Mouse (Mus musculus): ENCODE data around the gene Btg1.
A peak's percentile ranks its signal among the peaks of the same experiment; 100 is the strongest.

Gene Btg1

GRCm38 (mm10) chr10:96609356-96610345, 7.2 kb upstream of the Btg1 start:
- peak; percentile 82 for DNase-seq (ENCODE audit: low read depth, low spot score)

- no peak for DNase-seq (ENCODE audit: low read depth, low spot score)
These were observed 651 bp upstream of the Btg1 start for GRCm38 (mm10) chr10:96616001-96616708.

GRCm38 (mm10) chr10:96617221-96617950, 580 bp downstream of the Btg1 start:
- DNase-seq (ENCODE audit: low read depth, low spot score) = peak; percentile 49

- DNase-seq (ENCODE audit: low read depth, low spot score) = peak; percentile 86
These were observed 1.3 kb downstream of the Btg1 start for GRCm38 (mm10) chr10:96617951-96618575.

- DNase-seq (ENCODE audit: low read depth, low spot score) = no peak
These were observed 3.4 kb downstream of the Btg1 start for GRCm38 (mm10) chr10:96619951-96620889.

GRCm38 (mm10) chr10:96620890-96621271, 4.1 kb downstream of the Btg1 start:
- peak; percentile 24 for DNase-seq (ENCODE audit: low read depth, low spot score)

- DNase-seq (ENCODE audit: low read depth, low spot score) = no peak
These were observed 4.6 kb downstream of the Btg1 start for GRCm38 (mm10) chr10:96621361-96621945.

- no peak for DNase-seq (ENCODE audit: low read depth, low spot score)
These were observed 5.3 kb downstream of the Btg1 start for GRCm38 (mm10) chr10:96621980-96622645.

- DNase-seq (ENCODE audit: low read depth, low spot score) = no peak
These were observed 6.2 kb downstream of the Btg1 start for GRCm38 (mm10) chr10:96622761-96623632.

- DNase-seq (ENCODE audit: low read depth, low spot score) = no peak
These were observed 6.9 kb downstream of the Btg1 start for GRCm38 (mm10) chr10:96623633-96624195.

GRCm38 (mm10) chr10:96624406-96624805, 7.6 kb downstream of the Btg1 start:
- DNase-seq (ENCODE audit: low read depth, low spot score) = no peak

- no peak for DNase-seq (ENCODE audit: low read depth, low spot score)
These were observed 8.3 kb downstream of the Btg1 start for GRCm38 (mm10) chr10:96625061-96625460.

GRCm38 (mm10) chr10:96625682-96626081, 8.9 kb downstream of the Btg1 start:
- peak; percentile 12 for DNase-seq (ENCODE audit: low read depth, low spot score)

- no peak for DNase-seq (ENCODE audit: low read depth, low spot score)
These were observed 9.4 kb downstream of the Btg1 start for GRCm38 (mm10) chr10:96626120-96626750.

GRCm38 (mm10) chr10:96627332-96627731, 10.5 kb downstream of the Btg1 start:
- DNase-seq (ENCODE audit: low read depth, low spot score) = no peak

- DNase-seq (ENCODE audit: low read depth, low spot score) = no peak
These were observed 11.5 kb downstream of the Btg1 start for GRCm38 (mm10) chr10:96628100-96628912.

GRCm38 (mm10) chr10:96628913-96629199, 12.1 kb downstream of the Btg1 start:
- DNase-seq (ENCODE audit: low read depth, low spot score) = no peak

Data from ZHBTc4 (cell line).